Mouse (Mus musculus): Measurements from ENCODE around the gene Sdk2.

- TF ChIP-seq CTCF (IDR thresholded peaks at IDR 0.05; ENCODE audit: extremely low read depth, insufficient read depth, low read length) (no peak), POLR2A (IDR thresholded peaks at IDR 0.05; ENCODE audit: extremely low read depth, insufficient read depth, low read length) (no peak)
Observed at GRCm38 (mm10) chr11:113867066-113867465, 199.8 kb downstream of the Sdk2 start.

All from cortical plate, adult 2 months (tissue).